Mouse (Mus musculus): ENCODE measurements at regions not wholly inside any gene's neighbourhood (a gene's known extent, or its start where the extent isn't known, plus 50 kb on each side); places are given as distances from the start of the nearest gene placed in this dataset.

DNA sequence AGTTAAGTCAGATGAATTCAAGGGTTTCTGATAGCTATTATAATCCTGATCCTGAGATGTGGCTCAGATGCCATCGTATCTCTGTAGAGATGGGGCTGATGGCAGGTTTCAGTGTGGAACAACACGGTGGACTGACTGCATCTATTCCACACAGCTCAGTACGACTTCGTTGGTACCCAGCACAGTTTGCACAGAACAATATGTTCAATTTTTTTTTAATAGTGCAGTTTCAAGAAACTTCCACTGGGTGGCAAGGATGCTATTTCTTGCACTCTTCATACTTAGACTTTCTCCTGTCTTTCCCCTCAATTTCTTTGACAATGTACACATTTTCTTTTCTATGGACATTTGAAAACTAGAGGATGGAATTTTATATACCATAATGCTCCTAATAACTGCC lies 278.6 kb upstream of the Btbd3 start:
- peak; percentile 6 for DNase-seq (ENCODE audit: low read depth, low spot score)

DNA sequence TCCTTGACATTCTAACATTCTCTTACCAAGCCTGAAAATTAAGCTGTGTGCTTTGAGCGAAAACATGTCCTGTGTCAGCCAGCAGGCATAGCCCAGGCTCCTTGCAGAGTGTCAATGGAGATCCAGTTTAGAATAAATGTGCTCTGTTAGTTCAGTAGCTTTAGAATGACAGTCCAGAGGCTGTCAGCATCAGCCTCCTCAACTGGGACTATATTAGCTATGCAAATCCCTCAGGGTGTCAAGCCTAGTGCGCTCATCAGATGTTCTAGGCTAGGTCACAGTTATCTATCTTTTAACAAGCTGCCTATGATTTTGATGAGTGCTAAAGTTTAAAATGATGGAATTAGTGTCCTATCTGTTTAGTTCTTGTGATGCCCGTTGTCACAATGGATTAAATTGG lies 281.7 kb upstream of the Btbd3 start:
- no peak for DNase-seq (ENCODE audit: low read depth, low spot score)

DNA sequence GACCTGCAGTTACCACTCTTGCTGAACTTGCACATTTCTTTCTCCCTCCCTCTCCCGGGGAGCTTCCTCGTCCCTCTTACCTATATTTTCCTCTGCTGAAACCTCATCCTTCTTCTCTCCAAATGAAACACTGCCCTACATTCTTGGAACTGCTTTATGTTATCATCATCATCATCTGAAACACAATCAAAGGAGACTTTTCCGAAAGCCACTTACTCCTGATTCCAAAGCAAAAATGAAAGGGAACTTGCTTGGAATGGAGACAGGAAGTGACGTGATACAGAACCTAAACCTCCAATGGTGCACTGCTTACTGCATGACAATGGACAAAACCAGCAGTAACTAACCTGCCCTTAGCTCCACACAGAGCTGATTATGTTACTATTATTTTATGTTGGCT lies 287.2 kb upstream of the Btbd3 start:
- DNase-seq (ENCODE audit: low read depth, low spot score) = peak; percentile 4

DNA sequence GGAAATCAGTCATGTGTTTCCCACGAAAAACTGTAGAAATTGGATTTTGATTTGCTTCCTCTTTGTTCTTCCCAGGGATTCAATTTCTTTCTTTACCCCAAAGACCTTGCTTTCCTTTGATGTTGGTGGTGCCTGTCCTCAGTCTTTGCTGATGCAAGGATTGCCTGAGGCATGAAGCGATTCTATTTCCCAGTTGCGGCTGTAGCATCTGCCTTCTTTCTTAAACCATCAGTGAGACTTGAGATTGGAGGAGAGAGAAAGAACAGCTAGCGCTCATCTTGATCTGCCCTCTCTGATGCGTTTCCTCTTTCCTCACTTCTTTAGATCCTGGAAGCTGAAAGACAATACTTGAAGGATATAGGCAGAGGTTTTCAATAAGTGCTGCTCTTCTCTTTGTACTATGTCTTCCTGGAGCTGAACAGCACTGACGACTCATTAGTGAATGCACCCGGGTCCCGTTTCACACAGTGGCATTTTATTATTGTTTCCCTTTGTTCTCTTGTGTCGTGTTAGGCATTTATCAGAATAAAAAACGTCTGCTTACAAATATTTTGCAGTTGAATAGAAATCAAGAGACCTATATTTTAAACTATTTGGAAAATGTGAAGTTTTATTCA lies 289.8 kb upstream of the Btbd3 start:
- DNase-seq (ENCODE audit: low read depth, low spot score) = no peak

DNA sequence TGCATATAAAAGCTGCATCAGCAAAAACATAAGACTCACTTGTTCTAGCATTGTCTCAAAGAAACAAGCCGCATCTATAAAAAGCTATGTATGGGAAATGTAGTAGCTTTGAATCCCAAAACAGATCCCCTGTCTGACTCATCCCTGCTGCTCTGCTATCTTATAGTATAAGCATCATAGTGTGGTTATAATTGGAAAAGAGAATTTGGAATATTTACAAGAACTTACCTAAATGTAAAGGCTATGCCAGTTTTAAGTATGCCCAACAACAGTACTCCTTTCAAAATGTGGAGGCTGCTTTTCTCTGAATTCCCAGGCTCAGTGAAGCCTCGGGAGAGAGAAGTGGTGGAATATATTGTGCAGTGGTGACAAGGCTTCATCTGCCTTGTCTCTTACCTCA lies 301.5 kb upstream of the Btbd3 start:
- no peak for DNase-seq (ENCODE audit: low read depth, low spot score)

DNA sequence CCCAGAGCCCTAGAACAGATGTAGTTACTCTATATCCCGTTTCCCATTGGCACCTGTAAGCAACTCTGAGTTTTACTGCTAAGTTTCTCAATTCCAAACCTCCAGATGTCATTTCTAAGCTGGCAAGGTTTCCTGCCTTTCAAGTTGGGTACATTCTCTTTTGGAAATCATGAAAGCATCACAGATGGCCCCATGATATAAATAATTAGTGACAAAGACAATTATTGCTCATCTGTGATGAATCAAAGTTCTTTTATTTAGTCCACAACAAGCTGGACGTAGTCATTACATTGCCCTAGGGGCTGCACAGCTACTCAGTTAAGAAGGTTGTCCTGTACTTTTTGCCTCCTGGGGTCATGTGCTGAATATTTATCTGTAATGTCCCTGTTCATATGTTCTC lies 303.2 kb upstream of the Btbd3 start:
- DNase-seq (ENCODE audit: low read depth, low spot score) = no peak

DNA sequence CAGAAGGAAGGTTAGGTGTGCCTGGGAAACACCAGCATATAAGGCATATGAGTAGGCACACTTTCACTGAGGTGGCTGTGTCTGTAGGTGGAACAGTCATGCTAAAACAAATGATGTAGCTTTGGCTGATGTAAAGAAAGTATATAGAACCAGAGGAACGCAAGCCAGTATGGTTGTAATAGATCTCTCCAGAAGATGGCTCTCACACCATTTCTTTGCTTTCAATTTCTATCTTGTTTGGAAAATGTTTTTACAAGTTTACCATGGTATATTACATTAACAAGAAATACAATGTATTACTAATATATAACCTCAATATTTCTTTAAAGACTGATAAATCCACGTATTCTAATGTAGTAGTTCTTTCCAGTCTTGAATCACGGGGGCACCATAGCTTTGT lies 304.4 kb upstream of the Btbd3 start:
- DNase-seq (ENCODE audit: low read depth, low spot score) = no peak

DNA sequence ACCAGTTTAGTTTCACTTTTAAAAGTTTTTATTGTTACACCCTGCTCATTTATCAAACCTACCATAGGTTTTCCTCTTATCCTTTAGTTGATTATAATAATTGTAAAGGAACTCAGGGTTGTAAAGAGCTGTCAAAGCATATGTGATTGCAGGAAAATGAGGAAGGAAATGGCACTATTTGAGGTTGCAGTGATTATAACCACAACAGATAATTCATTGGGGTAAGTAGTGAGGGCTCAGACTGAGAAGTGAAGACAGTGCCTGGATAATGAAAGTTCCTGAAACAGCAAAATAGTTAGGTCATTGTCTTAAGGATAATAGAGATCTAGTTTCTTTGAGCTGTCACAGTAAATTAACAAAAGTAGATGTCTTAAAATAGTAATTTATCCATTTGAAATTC lies 305.4 kb upstream of the Btbd3 start:
- no peak for DNase-seq (ENCODE audit: low read depth, low spot score)

DNA sequence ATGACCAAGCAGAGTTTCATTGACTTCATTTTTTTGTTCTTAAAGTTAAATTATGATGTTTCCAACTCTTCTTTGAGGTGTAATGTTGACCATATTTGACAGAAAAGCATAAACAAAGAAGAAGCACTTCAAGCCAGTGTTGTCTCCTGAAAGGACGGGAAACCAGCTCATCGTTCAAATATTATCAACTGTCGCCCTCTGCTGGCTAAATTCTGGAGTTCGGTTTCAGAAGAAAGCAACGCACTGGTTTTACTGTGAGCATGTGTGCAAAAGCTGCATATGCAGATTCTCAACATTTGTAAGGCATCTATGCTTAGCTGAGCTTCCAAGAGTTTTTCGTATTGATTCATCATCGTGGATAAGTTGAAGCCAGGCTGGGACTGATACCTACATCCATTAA lies 313.6 kb upstream of the Btbd3 start:
- DNase-seq (ENCODE audit: low read depth, low spot score) = peak; percentile 71

DNA sequence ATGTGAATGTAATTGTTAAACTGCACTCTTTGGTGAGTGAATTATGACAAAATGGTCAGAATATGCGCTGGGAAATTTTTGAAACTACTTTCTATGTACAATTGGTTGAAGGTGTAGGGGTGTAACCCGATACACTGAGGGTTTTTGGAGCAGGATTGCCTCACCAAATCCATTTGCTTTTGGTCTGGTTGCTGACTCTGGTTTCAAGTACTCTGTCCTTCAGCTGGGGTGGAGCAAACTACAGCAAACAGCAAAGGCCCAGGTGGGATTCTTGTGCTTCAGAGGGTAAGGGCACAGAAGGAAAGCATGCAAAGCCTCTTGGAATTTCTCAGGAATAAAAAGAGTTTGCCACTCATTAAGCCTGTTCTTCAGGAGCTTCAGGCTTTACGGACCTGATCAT lies 316.8 kb upstream of the Btbd3 start:
- no peak for DNase-seq (ENCODE audit: low read depth, low spot score)

DNA sequence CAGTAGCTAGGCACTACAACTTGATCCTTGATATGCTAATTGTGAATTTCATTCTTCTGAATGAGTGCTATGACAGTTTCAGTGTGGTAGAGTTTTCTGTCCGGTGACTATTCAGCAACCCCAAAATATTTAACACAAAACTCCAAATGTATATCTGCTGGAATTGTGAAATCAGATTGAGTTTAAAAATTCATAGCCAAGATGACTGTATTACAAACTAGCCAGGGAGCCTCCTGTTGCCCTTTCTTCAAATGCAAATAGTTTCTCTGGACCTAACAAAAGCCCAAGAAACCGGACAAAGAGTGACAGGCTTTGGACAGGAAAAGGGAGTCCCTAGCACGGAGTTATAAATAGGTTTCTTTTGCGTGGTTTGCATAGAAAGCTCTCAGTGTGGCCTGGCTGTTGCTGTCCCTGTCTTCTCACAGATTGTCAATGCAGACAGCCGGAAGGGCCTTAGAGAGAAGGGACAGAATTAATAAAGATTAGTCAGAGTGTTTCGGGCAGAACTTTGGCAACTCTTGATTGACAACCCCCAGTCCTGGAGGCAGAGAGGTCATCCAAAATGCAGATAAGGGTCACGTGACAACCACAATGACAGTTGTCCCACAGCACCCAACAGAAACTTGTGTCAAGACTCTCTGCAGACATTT lies 317.4 kb upstream of the Btbd3 start:
- DNase-seq (ENCODE audit: low read depth, low spot score) = peak; percentile 22

DNA sequence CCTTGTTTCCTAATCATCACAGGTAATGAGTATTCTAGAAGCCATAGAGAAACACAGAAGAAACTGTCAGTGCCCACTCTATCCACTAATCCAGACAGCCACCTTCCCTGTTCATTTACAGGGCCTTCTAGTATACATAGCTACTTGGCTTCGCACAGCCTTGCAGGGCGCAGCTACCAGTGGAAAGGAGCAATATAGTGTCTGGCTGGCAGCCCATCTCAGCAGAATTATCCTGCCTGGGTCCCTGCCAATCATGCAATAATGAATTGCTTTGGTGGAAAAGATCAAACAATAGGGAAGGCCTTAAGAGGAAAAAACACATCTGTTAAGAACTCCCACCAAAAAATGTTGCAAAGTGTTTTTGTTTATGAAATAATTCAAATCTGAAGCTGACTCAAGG lies 319.8 kb upstream of the Btbd3 start:
- DNase-seq (ENCODE audit: low read depth, low spot score) = no peak

DNA sequence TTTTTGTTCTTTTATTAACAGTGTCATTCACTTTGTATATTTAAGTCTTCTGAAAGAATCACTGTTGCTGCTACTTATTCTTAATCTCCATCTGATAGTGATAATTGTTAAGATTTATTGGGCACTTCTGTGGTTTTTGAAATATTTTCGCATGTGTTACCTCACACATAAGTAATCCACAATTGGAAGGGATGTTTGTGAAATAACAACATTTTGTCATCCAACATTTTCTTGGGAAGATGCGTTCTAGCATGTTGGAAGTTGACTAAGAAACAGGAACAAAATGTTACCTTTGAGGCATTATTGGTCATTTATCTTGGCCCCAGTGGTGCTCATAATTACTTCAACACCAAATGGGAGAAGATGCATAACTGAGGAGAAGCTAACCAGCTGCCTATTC lies 323.4 kb upstream of the Btbd3 start:
- no peak for DNase-seq (ENCODE audit: low read depth, low spot score)

DNA sequence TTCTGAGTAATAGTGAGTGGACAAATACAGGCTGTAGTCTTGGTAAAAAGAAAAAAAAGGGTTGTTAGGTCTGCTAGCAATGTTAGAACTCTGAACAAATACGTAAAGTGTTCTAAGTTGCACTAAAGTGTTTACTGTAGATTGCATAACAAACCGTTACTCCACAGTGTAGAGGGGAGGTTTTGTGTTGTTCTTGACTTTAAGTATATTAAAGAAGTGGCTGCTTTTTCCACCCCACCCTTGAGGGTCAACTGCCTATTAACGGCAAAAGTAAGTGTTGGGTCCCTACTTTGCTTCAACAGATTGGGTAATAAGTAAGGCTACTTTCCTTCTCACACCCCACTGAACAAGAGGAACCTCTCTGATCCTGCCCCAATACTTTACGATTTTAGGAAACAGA lies 323.9 kb upstream of the Btbd3 start:
- DNase-seq (ENCODE audit: low read depth, low spot score) = no peak

DNA sequence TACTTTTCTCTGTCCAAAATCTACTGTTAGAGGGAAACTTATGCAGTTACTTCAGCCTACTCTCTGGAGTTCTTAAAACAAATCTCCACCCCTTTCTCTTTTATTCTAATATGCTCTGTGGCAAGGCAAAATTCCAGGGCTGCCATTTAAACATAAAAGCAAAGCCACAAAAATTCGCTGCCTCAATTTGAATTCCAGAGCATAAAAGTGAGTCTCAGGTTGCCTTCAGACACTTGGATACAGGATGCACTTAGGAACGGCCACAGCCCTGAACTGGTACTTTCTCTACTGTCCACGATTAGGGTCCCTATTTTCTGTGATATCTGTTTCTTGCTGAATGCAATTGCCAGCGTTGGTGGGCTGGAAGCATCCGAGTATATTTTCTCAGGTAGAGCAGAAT lies 330.9 kb upstream of the Btbd3 start:
- no peak for DNase-seq (ENCODE audit: low read depth, low spot score)

DNA sequence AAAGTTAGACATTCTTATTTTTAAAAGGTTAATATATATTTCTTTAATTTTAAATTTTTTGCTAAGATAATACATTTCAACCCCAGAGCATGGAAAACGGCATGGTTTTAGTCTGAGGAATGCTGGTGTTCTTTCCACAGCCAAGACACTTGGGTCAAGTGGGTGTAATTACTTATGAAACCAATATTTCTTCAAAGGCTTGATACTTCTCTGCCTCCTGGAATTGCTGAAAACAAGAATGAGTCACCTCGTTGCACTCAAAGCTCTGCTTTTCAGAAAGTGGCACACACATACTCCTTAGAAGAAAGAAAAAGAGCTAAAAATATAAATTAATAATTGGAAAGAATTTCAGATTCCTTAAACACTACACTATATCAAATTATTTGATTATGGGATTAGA lies 331.8 kb upstream of the Btbd3 start:
- no peak for DNase-seq (ENCODE audit: low read depth, low spot score)

DNA sequence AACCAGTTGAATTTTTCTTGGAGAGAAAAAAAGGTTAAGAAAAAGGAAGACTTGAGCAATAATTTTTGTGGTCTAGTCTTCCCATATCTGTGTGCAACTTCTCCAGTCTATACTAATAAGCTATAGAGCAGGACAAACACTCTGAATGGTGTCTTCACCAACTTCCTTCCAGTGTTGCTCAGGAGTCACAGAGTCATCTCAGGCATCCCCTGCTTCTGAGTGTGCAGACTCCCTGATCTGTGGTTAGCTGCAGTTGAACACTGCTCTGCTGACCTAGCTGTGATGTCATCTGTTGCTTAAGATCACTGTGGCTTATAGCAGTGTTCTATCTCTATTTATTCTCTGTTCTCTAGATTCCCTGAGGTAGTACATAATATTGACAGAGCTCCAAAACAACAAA lies 357.9 kb upstream of the Btbd3 start:
- DNase-seq (ENCODE audit: low read depth, low spot score) = no peak

DNA sequence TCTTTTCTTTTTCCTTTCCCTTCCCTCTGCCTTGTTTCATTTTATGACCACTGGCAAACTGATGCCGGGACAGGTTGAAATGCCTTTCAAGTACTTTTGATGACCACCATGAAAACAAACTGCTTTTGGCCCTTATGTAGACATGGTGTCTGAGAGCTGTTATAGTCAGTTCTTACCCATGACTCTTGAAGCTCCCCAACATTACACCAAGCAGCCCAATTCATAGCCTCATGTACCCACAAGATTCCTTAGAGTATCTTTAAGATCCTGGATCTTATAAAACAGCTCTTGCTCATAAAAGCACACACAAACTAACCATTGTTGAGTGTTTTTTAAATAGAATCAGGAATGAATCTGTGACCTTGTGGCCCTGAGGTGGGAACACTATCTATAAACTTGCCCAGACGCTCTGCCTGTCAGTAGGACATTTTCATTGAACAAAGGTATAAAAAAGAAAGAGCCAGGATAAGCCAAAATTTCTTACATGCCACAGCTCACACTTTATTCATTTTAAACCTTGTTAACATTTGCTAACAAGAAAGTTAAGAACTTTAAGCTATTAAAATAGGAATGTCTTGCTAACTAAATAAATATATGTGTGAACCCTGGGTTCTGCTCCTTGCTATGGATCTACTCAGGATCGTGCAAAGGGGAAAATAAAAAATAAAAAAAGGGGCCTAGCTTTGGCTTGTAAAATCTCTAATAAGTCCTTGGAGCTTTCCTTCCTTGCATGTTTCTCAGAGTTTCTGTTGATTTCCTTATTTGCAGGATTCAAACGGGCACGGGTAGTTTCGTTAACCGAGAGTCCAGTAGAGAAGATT lies 375.9 kb upstream of the Btbd3 start:
- DNase-seq (ENCODE audit: low read depth, low spot score) = no peak

DNA sequence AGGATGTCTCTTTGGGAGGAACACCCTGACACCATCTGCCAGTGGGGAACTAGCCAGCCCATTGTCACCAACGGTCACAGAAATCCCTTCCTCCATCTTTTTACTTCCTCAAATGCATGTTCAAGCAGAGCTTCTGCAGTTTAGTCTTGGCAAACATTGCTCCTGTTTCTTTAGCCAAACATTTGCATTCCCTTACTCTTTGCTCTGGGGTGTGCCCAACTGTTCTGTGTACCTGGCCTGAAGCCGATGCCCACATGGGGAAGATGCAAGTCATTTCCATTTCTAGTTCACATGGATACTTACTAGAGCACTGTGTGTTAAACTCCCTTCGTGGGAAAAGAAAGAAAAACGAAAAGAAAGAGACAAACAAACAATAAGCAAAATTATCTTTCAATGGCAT lies 386.7 kb upstream of the Btbd3 start:
- DNase-seq (ENCODE audit: low read depth, low spot score) = no peak

DNA sequence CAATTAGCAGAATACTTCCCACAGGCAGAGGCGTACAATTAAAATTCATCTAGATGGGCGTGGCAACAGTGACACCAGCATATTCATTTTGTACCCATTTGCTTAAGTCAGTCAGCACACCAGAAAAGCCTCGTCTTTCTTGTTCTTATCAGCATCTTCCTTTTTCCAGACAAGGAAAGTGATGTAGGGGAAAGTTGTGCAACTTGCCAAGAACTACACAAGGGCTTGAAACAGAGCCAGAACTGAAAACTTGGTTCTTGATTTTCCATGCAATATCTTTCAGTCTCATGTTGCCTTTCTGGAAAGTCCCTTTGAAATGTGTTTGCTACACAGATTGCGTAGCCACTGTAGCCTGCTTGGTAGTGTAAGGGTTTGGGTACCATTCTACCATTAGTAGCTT lies 401.9 kb upstream of the Btbd3 start:
- no peak for DNase-seq (ENCODE audit: low read depth, low spot score)

DNA sequence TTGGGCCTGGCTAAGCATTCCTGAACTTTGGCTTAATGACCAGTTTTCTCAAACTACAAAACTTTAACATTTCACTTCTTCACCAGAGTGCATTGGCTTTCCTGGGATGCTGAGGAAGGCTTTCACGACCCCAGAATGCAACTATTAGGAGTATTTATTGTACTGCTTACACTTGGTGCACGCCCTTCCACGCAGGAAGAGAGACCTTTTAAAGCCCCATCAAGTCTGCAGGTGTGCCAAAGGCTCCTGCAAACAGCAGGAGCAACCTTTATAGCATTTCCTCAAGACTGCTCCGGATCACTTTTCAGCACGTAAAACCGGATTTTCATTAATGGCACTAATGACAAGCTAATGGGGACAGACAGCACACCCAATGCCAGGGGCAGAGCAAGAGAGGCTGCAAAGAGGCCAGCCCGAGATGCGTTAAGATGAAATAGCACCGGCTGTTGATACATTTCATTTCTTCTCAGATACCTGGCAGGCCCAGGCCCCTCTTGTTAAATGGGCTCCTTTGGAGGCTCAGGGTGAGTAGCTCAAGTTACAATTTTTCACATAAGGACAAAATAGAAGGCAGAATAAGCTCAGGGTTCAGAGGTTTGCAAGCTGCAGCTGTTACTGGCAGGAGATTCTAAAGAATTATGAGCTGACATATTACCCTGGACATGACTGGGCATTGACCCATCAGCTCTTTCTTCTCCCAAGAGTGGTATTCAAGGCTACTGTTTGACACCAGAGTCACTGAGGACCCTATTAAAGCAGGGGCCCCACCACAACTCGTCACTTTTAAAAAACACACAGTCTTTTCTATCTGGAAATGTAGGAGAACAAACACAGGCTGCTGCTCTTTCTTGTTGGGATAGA lies 402.7 kb upstream of the Btbd3 start:
- DNase-seq (ENCODE audit: low read depth, low spot score) = no peak

DNA sequence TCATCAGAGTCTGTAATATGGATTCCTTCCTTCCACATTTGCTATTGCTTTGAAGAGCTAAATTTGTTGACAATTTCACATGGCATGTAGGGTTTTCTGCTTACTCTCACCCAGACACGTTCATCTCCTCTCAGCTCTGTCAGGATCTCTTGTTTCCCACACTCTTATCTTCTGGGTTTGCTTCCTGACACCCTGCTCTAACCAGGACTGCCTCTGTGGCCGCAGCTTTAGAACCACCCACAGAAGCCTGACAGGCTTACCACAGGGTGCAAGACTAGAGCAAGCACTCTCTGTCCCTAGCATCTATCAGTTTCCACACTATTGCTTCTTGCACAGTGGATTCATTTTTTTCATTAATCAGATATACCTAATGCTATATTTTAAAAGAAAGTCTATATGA lies 408.5 kb upstream of the Btbd3 start:
- no peak for DNase-seq (ENCODE audit: low read depth, low spot score)
